Mouse (Mus musculus) embryonic facial prominence, embryonic 12.5 days (tissue): Measurements from ENCODE around the gene Slfnl1. TPM values are rescaled to one million over a fixed set of nuclear protein-coding genes. Genes with fewer than 3 reads are reported as not detected.

Experiments used
- polyA plus RNA-seq: library from polyadenylated mRNA; unstranded; fragments of >200 nt; fragmentation: Nextera tagmentation; extraction: Ambion mirVana; gene quantifications from 2 replicates; pipeline ENCODE4 v1.2.1, GENCODE M21; 2016

Slfnl1 gene
- polyA plus RNA-seq, 1 experiment from 2014 or later = not detected

Other genes starting within 250 kb of the Slfnl1 start
- gene Foxo6, start 244.9 kb upstream of the Slfnl1 start, polyA plus RNA-seq = 0.46 and 0.47 TPM in 2 replicates
- gene Scmh1, start 127.0 kb upstream of the Slfnl1 start, polyA plus RNA-seq = 45.2 and 46.3 TPM in 2 replicates
- gene Ctps, start 38.0 kb downstream of the Slfnl1 start, polyA plus RNA-seq = 110 and 112 TPM in 2 replicates
- gene Gm8439, start 56.5 kb downstream of the Slfnl1 start, polyA plus RNA-seq = not detected in 2 replicates
- gene Cited4, start 134.3 kb downstream of the Slfnl1 start, polyA plus RNA-seq = 5.8 and 7.3 TPM in 2 replicates
- gene Kcnq4, start 216.4 kb downstream of the Slfnl1 start, polyA plus RNA-seq = 6.9 TPM in 2 replicates